Mouse (Mus musculus) testis, adult 2 months (tissue): ENCODE data around the gene Sinhcaf.

Source experiments
- CTCF ChIP-seq: fragments of 200-500 bp; IDR thresholded peaks from 2 replicates; pipeline ENCODE4 v1.5.1; 2012; ENCODE audit warnings: low read depth, mild to moderate bottlenecking, inconsistent platforms, low read length, moderate library complexity; ENCODE audit not compliant: control insufficient read depth, insufficient read depth, insufficient replicate concordance
- POLR2A ChIP-seq: fragments of 200-500 bp; IDR thresholded peaks from 2 replicates; pipeline ENCODE4 v1.6.1; 2012; ENCODE audit warnings: low read depth, mild to moderate bottlenecking, inconsistent platforms, low read length, moderate library complexity; ENCODE audit not compliant: control insufficient read depth

DNA sequence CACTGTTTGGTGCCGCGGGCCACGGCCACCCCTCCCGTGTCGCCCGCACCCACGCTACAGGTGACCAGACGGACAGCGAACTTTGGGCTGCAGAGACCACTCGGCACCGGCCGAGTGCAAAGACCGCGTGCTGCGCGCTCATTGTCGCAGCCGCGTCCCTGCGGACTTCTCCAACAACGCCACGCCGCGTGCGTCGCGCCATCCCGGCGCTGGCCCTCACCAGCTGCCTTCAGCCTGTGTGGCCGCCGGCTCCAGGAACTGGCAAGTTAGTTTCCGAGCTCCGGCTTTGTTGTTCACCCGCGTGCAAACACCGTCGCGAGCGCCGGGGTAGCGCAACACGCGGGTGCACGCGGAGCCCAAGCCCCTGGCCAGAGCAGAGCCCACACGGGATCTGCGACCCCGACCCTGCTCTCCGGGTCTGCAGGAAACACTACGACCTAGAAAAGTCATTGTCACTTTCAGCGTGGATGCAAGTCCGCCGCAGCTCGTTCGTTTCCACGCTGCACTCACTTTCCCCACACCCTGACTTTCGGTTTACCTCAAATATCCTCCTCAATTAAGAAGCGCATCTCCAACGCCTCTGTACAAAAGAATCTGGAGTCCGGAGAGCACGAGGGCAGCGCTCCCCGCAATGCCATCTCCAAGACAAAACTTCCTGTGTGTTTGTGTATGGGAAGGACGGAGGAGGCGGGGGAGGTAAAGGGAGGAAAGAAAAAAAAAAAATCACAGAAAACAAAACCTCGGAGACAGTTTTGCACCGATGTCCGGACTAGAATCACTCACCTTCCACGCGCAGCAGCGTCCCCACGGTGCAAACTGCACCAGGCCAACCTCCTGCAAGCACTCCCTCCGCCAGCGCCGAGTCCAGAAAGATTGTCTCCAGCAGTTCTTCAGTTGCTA is 508 bp downstream of the Sinhcaf start:
- TF ChIP-seq POLR2A (no peak), CTCF (no peak)
